Mouse (Mus musculus): ENCODE measurements around the gene Nfatc3. TPM values are rescaled to one million over a fixed set of nuclear protein-coding genes. Genes with fewer than 3 reads are reported as not detected.

Nfatc3 gene
- polyA plus RNA-seq, 2 experiments = 2.6 to 10.2 TPM

DNA sequence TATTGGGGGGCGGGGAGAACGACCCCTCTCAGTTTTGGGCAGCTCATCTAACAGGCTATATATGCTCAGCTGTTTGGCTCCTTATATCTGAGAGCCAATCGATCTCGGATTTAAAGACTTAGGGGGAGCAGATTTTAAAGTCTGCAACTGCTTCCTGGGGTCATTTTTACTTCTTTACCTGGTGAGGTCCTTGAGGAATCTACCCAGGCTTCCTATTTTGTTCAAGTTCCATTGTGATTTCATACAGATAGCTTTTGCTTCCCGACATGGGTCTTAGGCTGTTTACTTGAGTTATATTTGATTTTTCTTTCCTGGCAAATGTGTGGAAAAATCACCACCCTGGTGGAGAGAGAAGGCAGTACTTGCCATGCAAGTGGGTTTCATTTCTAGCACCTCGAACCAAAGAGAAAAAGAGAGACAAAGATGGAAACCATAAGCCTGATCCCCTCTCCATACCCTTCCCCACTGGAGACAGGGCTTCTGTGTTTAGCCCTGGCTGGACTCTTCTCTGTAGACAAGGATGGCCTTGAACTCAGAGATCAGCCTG, 111.4 kb downstream of the Nfatc3 start:
- H3K4me2 ChIP-seq (ENCODE audit: low read depth) = peak overlapping the region; percentile 97
- DNase-seq (ENCODE audit: low read depth in 3 of 3, low spot score in 3 of 3) (no peak), ATAC-seq (ENCODE audit: insufficient read depth) (no peak)
- no peaks in the 10 kb centered on the region for H3K9me3 ChIP-seq (ENCODE audit: control insufficient read depth, low read length)
- H3K27ac ChIP-seq = no peak overlapping the region
- TF ChIP-seq CTCF (IDR thresholded peaks at IDR 0.05; ENCODE audit: low read depth) (no peak), EP300 (IDR thresholded peaks at IDR 0.05; ENCODE audit: low read depth) (no peak)
- peak overlapping the region; percentile 74; the same call in 1 of the 2 replicates for H3K9ac ChIP-seq (replicated peaks)
- H3K4me1 ChIP-seq (replicated peaks; ENCODE audit: control insufficient read depth in 2 of 2, insufficient read depth in 2 of 2, low read length in 1 of 2) = peaks cover 8% of the 10 kb centered on the region in 2 experiments
- no peaks in the 10 kb centered on the region for H3K27me3 ChIP-seq (ENCODE audit: control insufficient read depth, insufficient read depth, low read length)
- 27% methylated on average over 6 of the region's 6 CpGs for WGBS (ENCODE audit: insufficient replicate concordance)
- no peaks in the 10 kb centered on the region for H3K36me3 ChIP-seq (replicated peaks; ENCODE audit: control insufficient read depth, insufficient read depth, low read depth)
- peak overlapping the region; percentile 64 to 78; a peak in 3 of 4 replicates for H3K4me3 ChIP-seq (ENCODE audit: insufficient read depth in 1 of 2, low read depth in 2 of 2, low read length in 2 of 2)

- ATAC-seq (ENCODE audit: insufficient read depth) = no peak
- 55% methylated on average over 3 of the region's 3 CpGs for WGBS (ENCODE audit: insufficient replicate concordance)
Measured at GRCm38 (mm10) chr8:106173566-106173965, 114.9 kb downstream of the Nfatc3 start.

DNA sequence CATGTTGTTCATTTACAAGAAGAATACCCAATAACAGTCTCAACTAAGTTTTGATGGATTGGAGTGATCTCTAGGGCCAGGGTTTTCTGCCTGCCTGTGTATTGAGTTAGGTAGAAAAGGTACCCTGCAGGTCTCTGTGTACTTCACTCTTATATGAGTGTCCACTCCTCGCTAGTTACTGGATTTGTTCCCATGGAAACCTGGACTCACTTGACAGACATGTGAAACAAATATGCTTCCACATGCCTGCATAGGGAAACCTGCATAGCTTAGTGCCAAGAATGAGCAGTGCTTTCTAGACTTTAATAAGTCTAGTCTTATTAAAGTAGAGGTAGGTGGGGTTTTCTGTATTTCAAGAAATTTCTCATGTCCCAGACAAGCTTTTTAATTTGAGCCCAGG, 118.3 kb downstream of the Nfatc3 start:
- no peak overlapping the region for H3K4me3 ChIP-seq (ENCODE audit: insufficient read depth in 1 of 2, low read depth in 2 of 2, low read length in 2 of 2)
- TF ChIP-seq EP300 (IDR thresholded peaks at IDR 0.05; ENCODE audit: low read depth) (no peak), CTCF (IDR thresholded peaks at IDR 0.05; ENCODE audit: low read depth) (no peak)
- ATAC-seq (ENCODE audit: insufficient read depth) (no peak), DNase-seq (ENCODE audit: low read depth in 3 of 3, low spot score in 3 of 3) (no peak)
- H3K4me1 ChIP-seq (replicated peaks; ENCODE audit: control insufficient read depth in 2 of 2, insufficient read depth in 2 of 2, low read length in 1 of 2) = peaks cover 0 to 6% of the 10 kb centered on the region in 2 experiments; a peak in 2 of 4 replicates
- no peak overlapping the region for H3K27ac ChIP-seq
- H3K27me3 ChIP-seq (ENCODE audit: control insufficient read depth, insufficient read depth, low read length) = no peaks in the 10 kb centered on the region
- H3K36me3 ChIP-seq (replicated peaks; ENCODE audit: control insufficient read depth, insufficient read depth, low read depth) = no peaks in the 10 kb centered on the region
- H3K9me3 ChIP-seq (ENCODE audit: control insufficient read depth, low read length) = no peaks in the 10 kb centered on the region
- WGBS (ENCODE audit: insufficient replicate concordance) = 58% methylated on average over 1 of the region's 1 CpGs
- H3K9ac ChIP-seq (replicated peaks) = no peak overlapping the region
- H3K4me2 ChIP-seq (ENCODE audit: low read depth) = no peak overlapping the region

More at GRCm38 (mm10) chr8:106173566-106173965, 114.9 kb downstream of the Nfatc3 start:
- Histone ChIP-seq H3K27ac (no peak overlapping the region), H3K27me3 (ENCODE audit: control insufficient read depth, insufficient read depth, low read length) (no peaks in the 10 kb centered on the region), H3K9me3 (ENCODE audit: control insufficient read depth, low read length) (no peaks in the 10 kb centered on the region), H3K36me3 (replicated peaks; ENCODE audit: control insufficient read depth, insufficient read depth, low read depth) (no peaks in the 10 kb centered on the region), H3K4me1 (replicated peaks; ENCODE audit: control insufficient read depth in 2 of 2, insufficient read depth in 2 of 2, low read length in 1 of 2) (peaks cover 3 to 9% of the 10 kb centered on the region in 2 experiments), H3K4me2 (ENCODE audit: low read depth) (no peak overlapping the region), H3K9ac (replicated peaks) (no peak overlapping the region), H3K4me3 (ENCODE audit: insufficient read depth in 1 of 2, low read depth in 2 of 2, low read length in 2 of 2) (no peak overlapping the region)
- no peak for TF ChIP-seq EP300 (IDR thresholded peaks at IDR 0.05; ENCODE audit: low read depth)
- TF ChIP-seq CTCF (IDR thresholded peaks at IDR 0.05; ENCODE audit: low read depth) = no peak
- no peak for DNase-seq (ENCODE audit: low read depth in 3 of 3, low spot score in 3 of 3)

DNA sequence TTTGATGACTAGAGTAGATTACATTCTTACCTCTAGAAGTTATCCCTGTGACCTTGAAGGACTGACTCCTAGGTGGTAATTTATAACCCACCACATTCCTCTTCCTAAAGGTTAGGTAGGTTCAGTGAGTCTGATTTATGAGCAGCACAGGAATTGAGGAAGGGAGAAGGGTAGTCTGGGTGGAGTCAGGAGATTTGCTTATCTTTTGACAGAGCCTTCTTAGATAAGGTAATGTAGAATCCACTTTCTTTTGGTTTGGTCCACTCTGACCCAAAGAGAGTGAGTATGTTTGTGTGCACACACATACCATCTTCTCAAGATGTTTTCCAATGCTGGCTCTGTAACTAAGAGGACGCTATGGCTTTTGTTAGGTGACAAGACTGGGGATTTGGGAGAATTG, 119.0 kb downstream of the Nfatc3 start:
- Histone ChIP-seq H3K4me1 (replicated peaks; ENCODE audit: control insufficient read depth in 2 of 2, insufficient read depth in 2 of 2, low read length in 1 of 2) (peaks cover 0 to 6% of the 10 kb centered on the region in 2 experiments; a peak in 2 of 4 replicates), H3K27ac (no peak overlapping the region), H3K4me3 (ENCODE audit: insufficient read depth in 1 of 2, low read depth in 2 of 2, low read length in 2 of 2) (no peak overlapping the region), H3K4me2 (ENCODE audit: low read depth) (no peak overlapping the region), H3K27me3 (ENCODE audit: control insufficient read depth, insufficient read depth, low read length) (no peaks in the 10 kb centered on the region), H3K9me3 (ENCODE audit: control insufficient read depth, low read length) (no peaks in the 10 kb centered on the region), H3K9ac (replicated peaks) (no peak overlapping the region), H3K36me3 (replicated peaks; ENCODE audit: control insufficient read depth, insufficient read depth, low read depth) (no peaks in the 10 kb centered on the region)
- ATAC-seq (ENCODE audit: insufficient read depth) = no peak
- TF ChIP-seq CTCF (IDR thresholded peaks at IDR 0.05; ENCODE audit: low read depth) (no peak), EP300 (IDR thresholded peaks at IDR 0.05; ENCODE audit: low read depth) (no peak)
- no peak for DNase-seq (ENCODE audit: low read depth in 3 of 3, low spot score in 3 of 3)
- WGBS (ENCODE audit: insufficient replicate concordance) = 63% methylated on average over 1 of the region's 1 CpGs

DNA sequence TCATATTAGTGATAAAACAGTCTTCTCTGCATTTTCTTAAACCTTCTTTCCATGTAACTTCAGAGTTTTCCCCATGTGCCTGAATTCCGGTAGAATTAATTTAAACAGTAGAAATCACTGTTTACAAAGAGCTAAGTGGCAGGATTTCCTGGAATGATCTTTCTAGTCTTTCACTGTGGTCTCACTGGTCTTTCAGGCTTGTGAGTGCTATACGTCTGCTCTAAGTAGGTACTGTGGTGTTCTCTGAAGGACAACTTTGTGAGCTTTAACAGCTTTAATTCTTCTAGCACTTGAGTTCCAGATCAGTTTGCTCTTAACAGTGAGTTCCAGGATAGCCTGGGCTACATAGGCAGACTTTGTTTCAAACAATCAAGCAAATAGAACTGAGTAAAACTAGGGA, 119.8 kb downstream of the Nfatc3 start:
- no peaks in the 10 kb centered on the region for H3K27me3 ChIP-seq (ENCODE audit: control insufficient read depth, insufficient read depth, low read length)
- no peaks in the 10 kb centered on the region for H3K9me3 ChIP-seq (ENCODE audit: control insufficient read depth, low read length)
- no peak overlapping the region for H3K4me3 ChIP-seq (ENCODE audit: insufficient read depth in 1 of 2, low read depth in 2 of 2, low read length in 2 of 2)
- H3K36me3 ChIP-seq (replicated peaks; ENCODE audit: control insufficient read depth, insufficient read depth, low read depth) = no peaks in the 10 kb centered on the region
- DNase-seq (ENCODE audit: low read depth in 3 of 3, low spot score in 3 of 3) = no peak
- ATAC-seq (ENCODE audit: insufficient read depth) = no peak
- H3K4me1 ChIP-seq (replicated peaks; ENCODE audit: control insufficient read depth in 2 of 2, insufficient read depth in 2 of 2, low read length in 1 of 2) = peaks cover 0 to 6% of the 10 kb centered on the region in 2 experiments; a peak in 2 of 4 replicates
- WGBS (ENCODE audit: insufficient replicate concordance) = 64% methylated on average over 2 of the region's 2 CpGs
- H3K4me2 ChIP-seq (ENCODE audit: low read depth) = no peak overlapping the region
- no peak overlapping the region for H3K27ac ChIP-seq
- TF ChIP-seq CTCF (IDR thresholded peaks at IDR 0.05; ENCODE audit: low read depth) (no peak), EP300 (IDR thresholded peaks at IDR 0.05; ENCODE audit: low read depth) (no peak)
- no peak overlapping the region for H3K9ac ChIP-seq (replicated peaks)

Other genes with a start within 250 kb of the Nfatc3 start
- 57.2 and 60.6 TPM in 2 replicates for gene Ranbp10, start 231.5 kb upstream of the Nfatc3 start, polyA plus RNA-seq (2012; rRNA removed)
- 37.0 and 42.0 TPM in 2 replicates for gene Ranbp10, start 231.5 kb upstream of the Nfatc3 start, polyA plus RNA-seq (2014; fragmentation: Nextera tagmentation; extraction: Ambion mirVana)
- 0.04 and 0.06 TPM in 2 replicates for gene Tsnaxip1, start 231.1 kb upstream of the Nfatc3 start, polyA plus RNA-seq (2012; rRNA removed)
- 0.06 TPM in 1 of 2 replicates, not detected in the other for gene Tsnaxip1, start 231.1 kb upstream of the Nfatc3 start, polyA plus RNA-seq (2014; fragmentation: Nextera tagmentation; extraction: Ambion mirVana)
- 24.6 and 25.4 TPM in 2 replicates for gene Cenpt, start 205.6 kb upstream of the Nfatc3 start, polyA plus RNA-seq (2012; rRNA removed)
- gene Cenpt, start 205.6 kb upstream of the Nfatc3 start, polyA plus RNA-seq (2014; fragmentation: Nextera tagmentation; extraction: Ambion mirVana) = 15.0 and 18.2 TPM in 2 replicates
- gene Thap11, start 203.7 kb upstream of the Nfatc3 start, polyA plus RNA-seq (2012; rRNA removed) = 26.2 TPM in 2 replicates
- gene Thap11, start 203.7 kb upstream of the Nfatc3 start, polyA plus RNA-seq (2014; fragmentation: Nextera tagmentation; extraction: Ambion mirVana) = 25.5 and 29.5 TPM in 2 replicates
- 40.5 and 83.2 TPM in 2 replicates for gene Nutf2, start 198.3 kb upstream of the Nfatc3 start, polyA plus RNA-seq (2012; rRNA removed)
- 139 TPM in 2 replicates for gene Nutf2, start 198.3 kb upstream of the Nfatc3 start, polyA plus RNA-seq (2014; fragmentation: Nextera tagmentation; extraction: Ambion mirVana)
- 17.5 and 21.6 TPM in 2 replicates for gene Edc4, start 178.0 kb upstream of the Nfatc3 start, polyA plus RNA-seq (2012; rRNA removed)
- 9.9 and 10.7 TPM in 2 replicates for gene Edc4, start 178.0 kb upstream of the Nfatc3 start, polyA plus RNA-seq (2014; fragmentation: Nextera tagmentation; extraction: Ambion mirVana)
- gene Nrn1l, start 165.3 kb upstream of the Nfatc3 start, polyA plus RNA-seq (2012; rRNA removed) = 0.22 and 0.42 TPM in 2 replicates
- gene Nrn1l, start 165.3 kb upstream of the Nfatc3 start, polyA plus RNA-seq (2014; fragmentation: Nextera tagmentation; extraction: Ambion mirVana) = not detected in 2 replicates
- 9.8 and 12.3 TPM in 2 replicates for gene Pskh1, start 158.4 kb upstream of the Nfatc3 start, polyA plus RNA-seq (2012; rRNA removed)
- 6.2 and 8.0 TPM in 2 replicates for gene Pskh1, start 158.4 kb upstream of the Nfatc3 start, polyA plus RNA-seq (2014; fragmentation: Nextera tagmentation; extraction: Ambion mirVana)
- 1.0 and 1.1 TPM in 2 replicates for gene Ctrl, start 125.0 kb upstream of the Nfatc3 start, polyA plus RNA-seq (2012; rRNA removed)
- gene Ctrl, start 125.0 kb upstream of the Nfatc3 start, polyA plus RNA-seq (2014; fragmentation: Nextera tagmentation; extraction: Ambion mirVana) = 0.27 and 0.39 TPM in 2 replicates
- 49.8 and 51.8 TPM in 2 replicates for gene Psmb10, start 120.4 kb upstream of the Nfatc3 start, polyA plus RNA-seq (2012; rRNA removed)
- gene Psmb10, start 120.4 kb upstream of the Nfatc3 start, polyA plus RNA-seq (2014; fragmentation: Nextera tagmentation; extraction: Ambion mirVana) = 61.5 and 68.5 TPM in 2 replicates
- 40.2 and 41.2 TPM in 2 replicates for gene Lcat, start 115.5 kb upstream of the Nfatc3 start, polyA plus RNA-seq (2012; rRNA removed)
- 47.0 and 50.7 TPM in 2 replicates for gene Lcat, start 115.5 kb upstream of the Nfatc3 start, polyA plus RNA-seq (2014; fragmentation: Nextera tagmentation; extraction: Ambion mirVana)
- 8.3 and 11.1 TPM in 2 replicates for gene Slc12a4, start 92.7 kb upstream of the Nfatc3 start, polyA plus RNA-seq (2012; rRNA removed)
- gene Slc12a4, start 92.7 kb upstream of the Nfatc3 start, polyA plus RNA-seq (2014; fragmentation: Nextera tagmentation; extraction: Ambion mirVana) = 6.9 and 8.9 TPM in 2 replicates
- gene Dpep3, start 79.4 kb upstream of the Nfatc3 start, polyA plus RNA-seq (2012; rRNA removed) = not detected in 2 replicates
- gene Dpep3, start 79.4 kb upstream of the Nfatc3 start, polyA plus RNA-seq (2014; fragmentation: Nextera tagmentation; extraction: Ambion mirVana) = not detected in 2 replicates
- gene Dus2, start 67.5 kb upstream of the Nfatc3 start, polyA plus RNA-seq (2012; rRNA removed) = 6.8 and 8.7 TPM in 2 replicates
- gene Dus2, start 67.5 kb upstream of the Nfatc3 start, polyA plus RNA-seq (2014; fragmentation: Nextera tagmentation; extraction: Ambion mirVana) = 9.8 and 10.5 TPM in 2 replicates
- gene Dpep2nb, start 52.9 kb upstream of the Nfatc3 start, polyA plus RNA-seq (2012; rRNA removed) = not detected in 2 replicates
- gene Dpep2nb, start 52.9 kb upstream of the Nfatc3 start, polyA plus RNA-seq (2014; fragmentation: Nextera tagmentation; extraction: Ambion mirVana) = not detected in 2 replicates
- gene Ddx28, start 47.0 kb upstream of the Nfatc3 start, polyA plus RNA-seq (2012; rRNA removed) = 6.6 and 6.8 TPM in 2 replicates
- 9.1 and 9.4 TPM in 2 replicates for gene Ddx28, start 47.0 kb upstream of the Nfatc3 start, polyA plus RNA-seq (2014; fragmentation: Nextera tagmentation; extraction: Ambion mirVana)
- gene Esrp2, start 78.1 kb downstream of the Nfatc3 start, polyA plus RNA-seq (2012; rRNA removed) = 6.7 and 7.7 TPM in 2 replicates
- gene Esrp2, start 78.1 kb downstream of the Nfatc3 start, polyA plus RNA-seq (2014; fragmentation: Nextera tagmentation; extraction: Ambion mirVana) = 6.6 and 7.0 TPM in 2 replicates
- gene Pla2g15, start 91.6 kb downstream of the Nfatc3 start, polyA plus RNA-seq (2012; rRNA removed) = 2.8 and 2.9 TPM in 2 replicates
- 2.5 TPM in 2 replicates for gene Pla2g15, start 91.6 kb downstream of the Nfatc3 start, polyA plus RNA-seq (2014; fragmentation: Nextera tagmentation; extraction: Ambion mirVana)
- gene Slc7a6, start 110.0 kb downstream of the Nfatc3 start, polyA plus RNA-seq (2012; rRNA removed) = 3.8 TPM in 2 replicates
- 8.2 and 10.2 TPM in 2 replicates for gene Slc7a6, start 110.0 kb downstream of the Nfatc3 start, polyA plus RNA-seq (2014; fragmentation: Nextera tagmentation; extraction: Ambion mirVana)
- gene Slc7a6os, start 152.1 kb downstream of the Nfatc3 start, polyA plus RNA-seq (2012; rRNA removed) = 10.6 and 13.3 TPM in 2 replicates
- gene Slc7a6os, start 152.1 kb downstream of the Nfatc3 start, polyA plus RNA-seq (2014; fragmentation: Nextera tagmentation; extraction: Ambion mirVana) = 8.9 and 10.2 TPM in 2 replicates
- gene Prmt7, start 152.1 kb downstream of the Nfatc3 start, polyA plus RNA-seq (2012; rRNA removed) = 10.2 and 11.1 TPM in 2 replicates
- 19.1 and 21.2 TPM in 2 replicates for gene Prmt7, start 152.1 kb downstream of the Nfatc3 start, polyA plus RNA-seq (2014; fragmentation: Nextera tagmentation; extraction: Ambion mirVana)

Measured in liver, embryonic 14.5 days (tissue).